Mouse (Mus musculus): Measurements from ENCODE around the gene Pacsin1.

DNA sequence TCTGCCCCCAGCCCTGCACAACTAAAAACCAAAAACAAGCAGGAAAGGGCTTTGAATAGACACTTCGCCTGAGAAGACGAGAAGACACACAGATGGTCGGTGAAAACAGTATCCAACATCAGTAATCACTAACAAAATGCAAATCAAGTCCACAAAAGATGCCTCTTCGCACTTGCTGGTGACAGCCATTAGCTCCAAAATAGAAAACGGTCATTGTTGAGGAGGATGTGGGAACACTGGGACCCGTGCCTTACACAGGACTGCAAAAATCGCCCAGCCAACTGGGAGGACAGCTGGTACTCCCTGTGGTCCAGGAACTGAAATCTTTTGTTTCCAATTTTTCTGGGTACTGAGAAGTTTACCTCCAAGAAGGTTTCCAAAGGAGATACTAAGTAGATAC is 18.6 kb downstream of the Pacsin1 start:
- TF ChIP-seq CTCF (conservative IDR thresholded peaks at IDR 0.05; ENCODE audit: insufficient read depth, insufficient read length, low read depth, low read length): no peak
- no peak for TF ChIP-seq POLR2A (IDR thresholded peaks at IDR 0.05; ENCODE audit: low read depth, low read length)
